Mouse (Mus musculus) stomach, embryonic 16.5 days (tissue): ENCODE results near the gene Preb. TPM values are rescaled to one million over a fixed set of nuclear protein-coding genes. Genes with fewer than 3 reads are reported as not detected.

Source experiments
- ATAC-seq: fragments of 200-750 bp; cut with Nextera tagmentation; 2 replicates; pipeline ENCODE4 v1.8.0; 2017; ENCODE audit warnings: moderate number of reproducible peaks, moderate TSS enrichment; ENCODE audit not compliant: insufficient read depth, low FRiP score
- H3K27ac ChIP-seq: fragments of 300-500 bp; sonication (generic); 2 replicates; pipeline ENCODE4 v1.5.1; 2014; ENCODE audit warnings: low read length
- H3K27me3 ChIP-seq: fragments of 300-500 bp; sonication (generic); 2 replicates; pipeline ENCODE4 v1.6.1; 2014; ENCODE audit warnings: low read length, control low read depth, mixed read lengths; ENCODE audit not compliant: control insufficient read depth, insufficient read depth
- H3K36me3 ChIP-seq: fragments of 300-500 bp; sonication (generic); 2 replicates; pipeline ENCODE4 v1.6.1; 2014; ENCODE audit warnings: low read length; ENCODE audit not compliant: control insufficient read depth, insufficient read depth
- H3K4me1 ChIP-seq: fragments of 300-500 bp; sonication (generic); 2 replicates; pipeline ENCODE4 v1.6.1; 2014; ENCODE audit warnings: low read length, control low read depth, mixed read lengths; ENCODE audit not compliant: control insufficient read depth, insufficient read depth
- H3K4me2 ChIP-seq: fragments of 300-500 bp; sonication (generic); 2 replicates; pipeline ENCODE4 v1.6.1; 2014; ENCODE audit warnings: low read depth, low read length, mixed read lengths
- H3K4me3 ChIP-seq: fragments of 300-500 bp; sonication (generic); replicated peaks from 2 replicates; pipeline ENCODE4 v1.5.1; 2014; ENCODE audit warnings: mild to moderate bottlenecking, low read length
- H3K9ac ChIP-seq: fragments of 300-500 bp; sonication (generic); 2 replicates; pipeline ENCODE4 v1.6.1; 2014; ENCODE audit warnings: low read length
- H3K9me3 ChIP-seq: fragments of 300-500 bp; sonication (generic); replicated peaks from 2 replicates; pipeline ENCODE4 v1.6.1; 2016; ENCODE audit warnings: low read length, control low read depth; ENCODE audit not compliant: control insufficient read depth
- WGBS: fragments of 180-500 bp; shearing (Covaris S2); extraction: QIAGEN DNeasy Blood & Tissue Kit; methylation state at CpG from one replicate; pipeline ENCODE4 v1.1.7; 2014; 5-methylcytosine and 5-hydroxymethylcytosine counted together
- polyA plus RNA-seq: library from polyadenylated mRNA; unstranded; fragments of >200 nt; fragmentation: Nextera tagmentation; extraction: Ambion mirVana; gene quantifications from 2 replicates; pipeline ENCODE4 v1.2.1, GENCODE M21; 2015

Preb gene
- polyA plus RNA-seq, 1 experiment from 2014 or later = 154 TPM

DNA sequence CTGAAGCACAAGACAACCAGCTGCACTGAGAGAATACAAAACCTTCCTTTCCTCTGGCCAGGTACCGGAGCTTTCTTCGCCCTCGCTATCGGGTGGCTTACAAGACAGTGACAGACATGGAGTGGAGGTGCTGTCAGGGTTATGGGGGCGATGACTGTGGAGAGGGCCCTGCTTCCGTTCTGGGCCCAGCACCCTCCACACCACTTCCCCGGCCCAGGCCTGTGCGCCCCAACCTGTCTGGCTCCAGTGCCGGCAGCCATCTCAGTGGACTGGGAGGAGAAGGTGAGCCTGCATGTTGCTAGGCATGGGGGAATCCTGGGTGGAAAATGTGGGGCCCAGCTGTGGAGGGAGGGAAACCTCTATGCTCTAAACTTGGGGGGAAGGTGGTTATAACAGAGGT is 44.7 kb downstream of the Preb start:
- Histone ChIP-seq H3K36me3 (peaks cover 10% of the 10 kb centered on the region), H3K4me2 (peak overlapping the region; percentile 75), H3K4me3 (peak overlapping the region; percentile 55), H3K27me3 (no peaks in the 10 kb centered on the region), H3K9me3 (no peaks in the 10 kb centered on the region), H3K27ac (peak overlapping the region; percentile 98), H3K9ac (peak overlapping the region; percentile 74), H3K4me1 (peaks cover 32% of the 10 kb centered on the region)
- 35% methylated on average over 9 of the region's 9 CpGs for WGBS
- ATAC-seq = no peak

- H3K4me1 ChIP-seq = peaks cover 31% of the 10 kb centered on the region
- peak overlapping the region; percentile 75 for H3K4me2 ChIP-seq
- peak overlapping the region; percentile 74 for H3K9ac ChIP-seq
- H3K9me3 ChIP-seq = no peaks in the 10 kb centered on the region
- peak overlapping the region; percentile 55 for H3K4me3 ChIP-seq
- peak overlapping the region; percentile 98 for H3K27ac ChIP-seq
- WGBS = 41% methylated on average over 6 of the region's 6 CpGs
- no peak for ATAC-seq
- peaks cover 10% of the 10 kb centered on the region for H3K36me3 ChIP-seq
- no peaks in the 10 kb centered on the region for H3K27me3 ChIP-seq
These were observed 45.3 kb downstream of the Preb start for GRCm38 (mm10) chr5:30914849-30915248.

DNA sequence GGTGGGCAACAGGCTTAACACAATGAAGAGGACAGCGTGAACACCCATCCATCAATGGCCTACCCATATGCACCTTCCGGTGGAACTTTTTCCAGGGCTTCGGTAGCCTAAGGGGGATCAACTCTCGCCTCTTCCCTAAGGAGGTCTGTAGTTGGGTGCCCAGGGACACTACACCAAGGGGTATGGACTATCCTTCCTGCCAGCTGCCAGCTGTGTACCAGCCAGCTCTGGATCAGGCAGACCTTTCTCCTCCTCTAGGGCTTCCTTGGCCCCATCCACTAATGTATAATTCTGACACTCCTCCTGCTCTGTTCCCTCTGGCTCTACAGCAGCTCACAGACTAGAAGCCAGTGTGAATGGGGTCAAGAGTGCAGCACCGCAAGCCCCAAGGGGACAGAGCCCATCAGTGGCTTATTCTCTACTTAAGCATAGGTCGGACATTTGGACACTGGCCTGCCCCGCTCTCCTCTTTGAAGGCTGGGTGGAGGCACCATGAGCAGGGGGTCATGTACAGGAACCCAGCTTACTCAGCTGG is 46.0 kb downstream of the Preb start:
- peak overlapping the region; percentile 98 for H3K27ac ChIP-seq
- H3K27me3 ChIP-seq = no peaks in the 10 kb centered on the region
- H3K4me1 ChIP-seq = peaks cover 38% of the 10 kb centered on the region
- 38% methylated on average over 7 of the region's 7 CpGs for WGBS
- peaks cover 9% of the 10 kb centered on the region for H3K36me3 ChIP-seq
- no peak for ATAC-seq
- peak overlapping the region; percentile 55 for H3K4me3 ChIP-seq
- no peaks in the 10 kb centered on the region for H3K9me3 ChIP-seq
- H3K4me2 ChIP-seq = peak overlapping the region; percentile 75
- peak overlapping the region; percentile 74 for H3K9ac ChIP-seq

DNA sequence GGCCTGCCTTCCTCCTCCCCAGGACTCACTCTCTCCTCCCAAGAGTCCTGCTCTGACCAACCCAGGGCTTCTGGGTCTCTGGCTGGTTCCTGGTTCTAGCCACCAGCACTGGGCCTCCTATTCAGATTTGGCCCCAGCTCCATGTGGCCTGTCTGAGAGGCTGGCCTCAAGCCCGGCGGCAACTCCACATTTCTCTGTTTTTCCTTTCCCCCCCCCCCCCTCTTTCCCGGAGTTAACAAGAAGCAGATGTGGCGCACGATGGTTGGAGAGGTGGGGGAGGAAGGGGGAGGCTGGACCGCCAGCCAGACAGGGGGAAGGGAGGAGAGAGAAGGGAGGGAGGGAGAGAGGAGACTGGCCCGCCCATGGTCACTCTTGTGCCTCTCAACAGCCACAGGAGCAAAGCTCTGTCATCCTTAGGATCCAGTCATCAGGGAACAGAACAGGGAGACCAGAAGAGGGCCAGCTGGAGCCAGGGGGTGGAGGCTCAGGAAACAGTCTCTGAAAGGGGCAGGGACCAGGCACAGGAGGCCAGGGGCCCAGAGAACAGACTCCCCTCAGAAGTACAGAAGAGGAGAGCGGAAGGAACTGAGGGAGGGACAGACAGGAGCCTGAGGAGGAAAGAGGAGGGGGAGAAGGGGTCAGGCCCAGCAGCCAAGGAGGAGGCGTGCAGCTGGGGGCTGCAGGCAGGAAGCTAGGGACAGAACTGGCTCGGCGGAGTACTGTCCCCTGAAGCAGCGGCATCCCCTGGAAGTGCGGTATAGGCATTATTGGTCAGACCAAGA is 46.9 kb downstream of the Preb start, which contains the start of gene Emilin1:
Gene Emilin1 (plus strand): TSS at position 343 of the 782 bp plus-strand sequence.
- Histone ChIP-seq H3K4me1 (peaks cover 46% of the 10 kb centered on the region), H3K36me3 (no peaks in the 10 kb centered on the region), H3K27ac (peak within 1 kb of the TSS; percentile 98), H3K4me2 (peak within 1 kb of the TSS; percentile 75), H3K4me3 (peak within 1 kb of the TSS; percentile 55), H3K27me3 (no peaks in the 10 kb centered on the region), H3K9ac (peak within 1 kb of the TSS; percentile 74), H3K9me3 (no peaks in the 10 kb centered on the region)
- WGBS = 23% methylated on average over 13 of the region's 13 CpGs
- peak; percentile 85 for ATAC-seq

DNA sequence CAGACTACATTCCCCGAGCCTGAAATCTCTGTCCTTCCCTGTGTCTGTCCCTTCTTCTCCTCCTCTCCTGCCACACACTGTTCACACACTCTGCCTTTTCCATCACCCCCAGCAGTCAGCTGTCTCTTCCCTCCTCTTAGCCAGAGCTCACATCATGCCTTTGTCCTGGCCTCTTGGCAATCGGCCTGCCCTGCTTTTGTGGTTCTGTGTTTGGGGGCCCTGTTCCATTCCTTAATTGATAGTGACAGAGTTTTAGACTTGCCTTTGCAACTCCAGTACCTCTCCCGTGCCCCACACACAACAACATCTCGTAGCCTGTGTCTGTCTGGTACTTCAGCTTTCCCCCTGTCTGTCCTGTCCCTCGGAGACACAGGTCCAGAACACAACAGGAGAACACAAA is 48.0 kb downstream of the Preb start:
- ATAC-seq = no peak
- WGBS = 51% methylated on average over 5 of the region's 5 CpGs
- peak overlapping the region; percentile 30; the same call in 1 of the 2 replicates for H3K4me2 ChIP-seq
- no peaks in the 10 kb centered on the region for H3K9me3 ChIP-seq
- H3K36me3 ChIP-seq = no peaks in the 10 kb centered on the region
- H3K9ac ChIP-seq = peak overlapping the region; percentile 74; the same call in 1 of the 2 replicates
- no peaks in the 10 kb centered on the region for H3K27me3 ChIP-seq
- H3K4me3 ChIP-seq = no peak overlapping the region
- H3K27ac ChIP-seq = peak overlapping the region; percentile 98
- H3K4me1 ChIP-seq = peaks cover 46% of the 10 kb centered on the region

GRCm38 (mm10) chr5:30910481-30910880 is 49.7 kb downstream of the Preb start:
- no peak for ATAC-seq
- Histone ChIP-seq H3K9me3 (no peaks in the 10 kb centered on the region), H3K27ac (peak overlapping the region; percentile 98)

GRCm38 (mm10) chr5:30909863-30910262 is 50.3 kb downstream of the Preb start:
- H3K4me2 ChIP-seq = no peak overlapping the region
- no peak for ATAC-seq
- peaks cover 46% of the 10 kb centered on the region for H3K4me1 ChIP-seq

More at GRCm38 (mm10) chr5:30910481-30910880, 49.7 kb downstream of the Preb start:
- Histone ChIP-seq H3K36me3 (no peaks in the 10 kb centered on the region), H3K4me1 (peaks cover 43% of the 10 kb centered on the region), H3K27me3 (no peaks in the 10 kb centered on the region), H3K4me2 (no peak overlapping the region), H3K9ac (no peak overlapping the region), H3K4me3 (no peak overlapping the region)

GRCm38 (mm10) chr5:30909300-30909659 is 50.9 kb downstream of the Preb start:
- Histone ChIP-seq H3K4me2 (peak overlapping the region; percentile 72), H3K9ac (peak overlapping the region; percentile 75; the same call in 1 of the 2 replicates), H3K4me1 (peaks cover 46% of the 10 kb centered on the region), H3K4me3 (no peak overlapping the region), H3K9me3 (no peaks in the 10 kb centered on the region), H3K36me3 (no peaks in the 10 kb centered on the region), H3K27me3 (no peaks in the 10 kb centered on the region), H3K27ac (peak overlapping the region; percentile 98)
- WGBS = 20% methylated on average over 7 of the region's 7 CpGs
- no peak for ATAC-seq

More at GRCm38 (mm10) chr5:30909863-30910262, 50.3 kb downstream of the Preb start:
- Histone ChIP-seq H3K9me3 (no peaks in the 10 kb centered on the region), H3K36me3 (no peaks in the 10 kb centered on the region), H3K27me3 (no peaks in the 10 kb centered on the region), H3K9ac (no peak overlapping the region), H3K27ac (peak overlapping the region; percentile 98), H3K4me3 (no peak overlapping the region)
- 80% methylated on average over 7 of the region's 7 CpGs for WGBS
